Mouse (Mus musculus): Measurements from ENCODE around the gene Hrnr. TPM values are rescaled to one million over a fixed set of nuclear protein-coding genes. Genes with fewer than 3 reads are reported as not detected.

Hrnr gene
- polyA plus RNA-seq, 1 experiment from 2014 or later, result not detected

Other genes with a start within 250 kb of the Hrnr start
- not detected in 2 replicates for gene Crnn, start 175.0 kb upstream of the Hrnr start, polyA plus RNA-seq (2015; fragmentation: Nextera tagmentation; extraction: Ambion mirVana)
- not detected in 2 replicates for gene Flg2, start 122.5 kb upstream of the Hrnr start, polyA plus RNA-seq (2015; fragmentation: Nextera tagmentation; extraction: Ambion mirVana)
- gene Flg, start 46.2 kb upstream of the Hrnr start, polyA plus RNA-seq (2015; fragmentation: Nextera tagmentation; extraction: Ambion mirVana), result not detected in 2 replicates
- not detected in 2 replicates for gene Rptn, start 74.0 kb downstream of the Hrnr start, polyA plus RNA-seq (2015; fragmentation: Nextera tagmentation; extraction: Ambion mirVana)
- 0.48 and 0.90 TPM in 2 replicates for gene Tchh, start 122.6 kb downstream of the Hrnr start, polyA plus RNA-seq (2015; fragmentation: Nextera tagmentation; extraction: Ambion mirVana)
- gene Tchhl1, start 149.0 kb downstream of the Hrnr start, polyA plus RNA-seq (2015; fragmentation: Nextera tagmentation; extraction: Ambion mirVana), result not detected in 2 replicates
- gene S100a11, start 200.7 kb downstream of the Hrnr start, polyA plus RNA-seq (2015; fragmentation: Nextera tagmentation; extraction: Ambion mirVana), result 104 and 129 TPM in 2 replicates
- 117 and 124 TPM in 2 replicates for gene S100a10, start 235.3 kb downstream of the Hrnr start, polyA plus RNA-seq (2015; fragmentation: Nextera tagmentation; extraction: Ambion mirVana)